Mouse (Mus musculus): Measurements from ENCODE around the gene 1700037C18Rik. TPM values are rescaled to one million over a fixed set of nuclear protein-coding genes. Genes with fewer than 3 reads are reported as not detected.

Gene 1700037C18Rik
- total and polyA plus RNA-seq, 3 experiments = 3.5 to 7.2 TPM; not detected in 1

DNA sequence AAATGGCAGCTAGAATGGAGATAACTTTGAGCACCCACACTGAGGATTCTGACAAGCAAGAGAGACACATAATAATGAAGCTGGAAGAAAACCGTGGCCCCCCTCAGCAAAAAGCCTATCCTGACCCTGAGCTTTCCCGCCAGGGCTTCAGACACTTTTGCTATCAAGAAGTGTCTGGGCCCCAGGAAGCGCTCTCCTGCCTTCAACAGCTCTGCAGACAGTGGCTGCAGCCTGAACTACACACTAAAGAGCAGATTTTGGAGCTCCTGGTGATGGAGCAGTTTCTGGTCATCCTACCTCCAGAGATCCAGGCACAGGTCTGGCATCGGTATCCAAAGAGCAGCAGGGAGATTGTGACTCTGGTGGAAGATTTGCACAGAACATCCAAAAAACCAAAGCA is 60.6 kb downstream of the 1700037C18Rik start:
- Histone ChIP-seq H3K36me3 (ENCODE audit: control insufficient read depth in 1 of 2, insufficient read depth in 2 of 2, low read length in 2 of 2) (no peaks in the 10 kb centered on the region; a peak in 1 of 4 replicates), H3K27ac (ENCODE audit: control insufficient read depth, low read depth, low read length) (no peak overlapping the region), H3K9ac (ENCODE audit: control insufficient read depth, low read depth, low read length, poor library complexity, severe bottlenecking) (peak overlapping the region; percentile 67), H3K4me1 (ENCODE audit: control insufficient read depth in 1 of 2, insufficient read depth in 2 of 2, low read length in 2 of 2) (no peaks in the 10 kb centered on the region; a peak in 1 of 4 replicates), H3K9me3 (replicated peaks; ENCODE audit: insufficient read depth, low read length) (no peaks in the 10 kb centered on the region), H3K27me3 (ENCODE audit: control insufficient read depth in 1 of 2, insufficient read depth in 2 of 2, low read length in 2 of 2) (no peaks in the 10 kb centered on the region), H3K4me3 (ENCODE audit: control insufficient read depth in 1 of 2, insufficient read depth in 1 of 2, low read depth in 2 of 2, low read length in 2 of 2) (peak overlapping the region; percentile 82 to 89), H3K79me2 (ENCODE audit: control insufficient read depth, insufficient read depth, low read length, poor library complexity) (no peaks in the 10 kb centered on the region)
- peak; percentile 49 for DNase-seq (ENCODE audit: low read depth, low spot score)
- no peak for TF ChIP-seq USF1 (IDR thresholded peaks at IDR 0.05; ENCODE audit: low read depth, low read length)
- no peak for TF ChIP-seq SIN3A (IDR thresholded peaks at IDR 0.05; ENCODE audit: low read length)
- no peak for TF ChIP-seq UBTF (IDR thresholded peaks at IDR 0.05; ENCODE audit: borderline replicate concordance, insufficient read depth, low read depth, low read length)
- TF ChIP-seq JUND (IDR thresholded peaks at IDR 0.05; ENCODE audit: low read depth, low read length) = no peak
- no peak for TF ChIP-seq ZMIZ1 (IDR thresholded peaks at IDR 0.05; ENCODE audit: low read depth, low read length)
- TF ChIP-seq CTCF (IDR thresholded peaks at IDR 0.05 in 2 of 3, conservative IDR thresholded peaks at IDR 0.05 in 1 of 3; ENCODE audit: control insufficient read depth in 1 of 3, insufficient read depth in 1 of 3, low read depth in 2 of 3, low read length in 3 of 3, poor library complexity in 1 of 3, severe bottlenecking in 1 of 3) = no peak
- no peak for TF ChIP-seq MEF2A (IDR thresholded peaks at IDR 0.05; ENCODE audit: extremely low read depth, insufficient replicate concordance, low read depth, low read length, poor library complexity, severe bottlenecking)
- TF ChIP-seq KAT2A (conservative IDR thresholded peaks at IDR 0.05; ENCODE audit: low read depth, low read length) = no peak
- TF ChIP-seq MAX (IDR thresholded peaks at IDR 0.05; ENCODE audit: low read length) = no peak
- TF ChIP-seq HCFC1 (IDR thresholded peaks at IDR 0.05; ENCODE audit: low read depth, low read length) = no peak
- TF ChIP-seq CHD2 (IDR thresholded peaks at IDR 0.05; ENCODE audit: low read length) = no peak
- no peak for TF ChIP-seq RAD21 (IDR thresholded peaks at IDR 0.05; ENCODE audit: low read depth, low read length)

GRCm38 (mm10) chr16:3846711-3847518 is 61.6 kb downstream of the 1700037C18Rik start, which contains the start of gene Zfp174:
Gene Zfp174, plus strand, starts transcription at chr16:3847268.
- DNase-seq (ENCODE audit: low read depth, low spot score) = peak; percentile 96
- Histone ChIP-seq H3K9ac (ENCODE audit: control insufficient read depth, low read depth, low read length, poor library complexity, severe bottlenecking) (peak within 1 kb of the TSS; percentile 67), H3K36me3 (ENCODE audit: control insufficient read depth in 1 of 2, insufficient read depth in 2 of 2, low read length in 2 of 2) (no peaks in the 10 kb centered on the region; a peak in 1 of 4 replicates), H3K4me3 (ENCODE audit: control insufficient read depth in 1 of 2, insufficient read depth in 1 of 2, low read depth in 2 of 2, low read length in 2 of 2) (peak within 1 kb of the TSS; percentile 82 to 89), H3K27me3 (ENCODE audit: control insufficient read depth in 1 of 2, insufficient read depth in 2 of 2, low read length in 2 of 2) (no peaks in the 10 kb centered on the region), H3K9me3 (replicated peaks; ENCODE audit: insufficient read depth, low read length) (no peaks in the 10 kb centered on the region), H3K79me2 (ENCODE audit: control insufficient read depth, insufficient read depth, low read length, poor library complexity) (no peaks in the 10 kb centered on the region), H3K27ac (ENCODE audit: control insufficient read depth, low read depth, low read length) (no peak within 1 kb of the TSS), H3K4me1 (ENCODE audit: control insufficient read depth in 1 of 2, insufficient read depth in 2 of 2, low read length in 2 of 2) (no peaks in the 10 kb centered on the region; a peak in 1 of 4 replicates)
- TF ChIP-seq SIN3A (IDR thresholded peaks at IDR 0.05; ENCODE audit: low read length) (peak; percentile 81), POLR2AphosphoS5 (IDR thresholded peaks at IDR 0.05; ENCODE audit: borderline replicate concordance, low read depth, low read length) (no peak), POLR2A (IDR thresholded peaks at IDR 0.05; ENCODE audit: control insufficient read depth in 1 of 2, insufficient read depth in 1 of 2, low read depth in 1 of 2, low read length in 2 of 2, poor library complexity in 1 of 2) (peak; percentile 69 to 74), ELF1 (IDR thresholded peaks at IDR 0.05; ENCODE audit: low read depth, low read length) (0 out of 2 replicates have a peak, but pooled peaks have one; percentile 48), CHD2 (IDR thresholded peaks at IDR 0.05; ENCODE audit: low read length) (peak; percentile 77), CTCF (IDR thresholded peaks at IDR 0.05 in 2 of 3, conservative IDR thresholded peaks at IDR 0.05 in 1 of 3; ENCODE audit: control insufficient read depth in 1 of 3, insufficient read depth in 1 of 3, low read depth in 2 of 3, low read length in 3 of 3, poor library complexity in 1 of 3, severe bottlenecking in 1 of 3) (no peak), MEF2A (IDR thresholded peaks at IDR 0.05; ENCODE audit: extremely low read depth, insufficient replicate concordance, low read depth, low read length, poor library complexity, severe bottlenecking) (no peak), TBP (IDR thresholded peaks at IDR 0.05; ENCODE audit: low read depth, low read length) (peak; percentile 40; the same call in 1 of the 2 replicates), BHLHE40 (IDR thresholded peaks at IDR 0.05; ENCODE audit: borderline replicate concordance, low read depth, low read length) (no peak), ZKSCAN1 (IDR thresholded peaks at IDR 0.05; ENCODE audit: low read depth, low read length) (no peak), MAX (IDR thresholded peaks at IDR 0.05; ENCODE audit: low read length) (peak; percentile 48; the same call in 1 of the 2 replicates), ZMIZ1 (IDR thresholded peaks at IDR 0.05; ENCODE audit: low read depth, low read length) (no peak), MAZ (IDR thresholded peaks at IDR 0.05; ENCODE audit: low read depth, low read length) (no peak), CHD1 (IDR thresholded peaks at IDR 0.05; ENCODE audit: low read depth, low read length) (no peak), MXI1 (IDR thresholded peaks at IDR 0.05; ENCODE audit: low read depth, low read length) (no peak), MYC (IDR thresholded peaks at IDR 0.05; ENCODE audit: low read depth, low read length) (no peak), E2F4 (IDR thresholded peaks at IDR 0.05; ENCODE audit: borderline replicate concordance, low read depth, low read length) (no peak), NELFE (IDR thresholded peaks at IDR 0.05; ENCODE audit: low read depth, low read length) (peak; percentile 70), GATA1 (IDR thresholded peaks at IDR 0.05; ENCODE audit: low read depth, low read length) (no peak), KAT2A (conservative IDR thresholded peaks at IDR 0.05; ENCODE audit: low read depth, low read length) (peak; percentile 89), MYB (IDR thresholded peaks at IDR 0.05; ENCODE audit: low read depth, low read length) (no peak), MAFK (IDR thresholded peaks at IDR 0.05; ENCODE audit: borderline replicate concordance, low read depth, low read length) (no peak), POLR2AphosphoS2 (IDR thresholded peaks at IDR 0.05; ENCODE audit: low read length) (peak; percentile 61; the same call in 1 of the 2 replicates)

Data from MEL (cell line).